Mouse (Mus musculus): ENCODE measurements around the gene Hspa1b. TPM values are rescaled to one million over a fixed set of nuclear protein-coding genes. Genes with fewer than 3 reads are reported as not detected.
"Not testable (repeated sequence)": the region's sequence is repeated elsewhere in the genome, so short reads cannot be mapped to it uniquely, and the experiment has no call there.

Hspa1b gene
- polyA plus RNA-seq, 2 experiments from 2014 or later: 7.0 TPM; not detected in 1

DNA sequence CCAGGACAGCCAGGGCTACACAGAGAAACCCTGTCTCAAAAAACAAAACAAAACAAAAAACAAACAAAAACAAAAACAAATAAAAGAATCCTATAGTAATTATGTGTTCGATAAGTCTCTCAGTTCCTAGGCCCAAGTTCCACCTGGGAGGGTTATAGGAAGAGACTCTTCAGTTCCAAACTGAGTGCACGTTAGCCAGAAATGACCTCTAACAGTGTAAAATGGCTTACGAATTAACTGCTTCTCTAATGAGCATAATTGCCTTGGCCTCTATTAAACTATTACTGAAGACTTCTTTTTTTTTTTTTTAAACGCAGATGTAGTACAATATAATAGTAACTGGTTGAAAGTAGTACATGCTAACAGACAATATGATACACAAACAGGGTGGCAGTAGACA is 5.1 kb downstream of the Hspa1b start:
- no peak for ATAC-seq

GRCm38 (mm10) chr17:34953258-34953657 is 5.8 kb downstream of the Hspa1b start:
- ATAC-seq: no peak

DNA sequence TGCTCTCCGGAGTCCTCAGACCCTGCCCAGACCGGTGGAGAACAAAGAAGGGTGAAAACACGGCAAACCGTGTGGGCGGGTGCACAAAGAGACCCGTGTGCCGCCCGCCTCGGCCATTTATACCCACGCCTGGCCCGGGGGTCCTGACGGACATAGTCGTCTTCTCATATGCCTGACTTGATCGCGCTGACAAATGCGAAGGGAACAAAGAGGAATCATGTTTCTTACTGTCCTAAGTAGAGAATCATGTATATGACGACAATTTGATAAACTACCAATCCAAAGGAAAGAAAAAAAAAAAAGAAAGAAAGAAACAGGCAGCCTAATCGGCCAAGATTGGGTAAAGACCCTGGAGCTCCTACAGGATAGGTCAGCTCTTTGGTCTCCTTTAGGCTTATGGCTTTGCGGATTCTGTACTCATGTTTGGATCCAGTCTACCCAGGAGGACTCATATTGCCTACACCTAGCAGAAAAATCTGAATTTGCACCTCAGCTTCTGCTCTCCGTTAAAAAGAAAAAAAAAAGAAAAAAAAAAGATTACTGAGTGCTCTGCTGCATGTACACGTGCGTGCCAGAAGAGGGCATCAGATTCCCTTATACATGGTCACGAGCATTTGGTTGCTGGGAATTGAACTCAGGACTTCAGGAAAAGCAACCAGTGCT is 6.5 kb downstream of the Hspa1b start:
- peak; percentile 52 for ATAC-seq

DNA sequence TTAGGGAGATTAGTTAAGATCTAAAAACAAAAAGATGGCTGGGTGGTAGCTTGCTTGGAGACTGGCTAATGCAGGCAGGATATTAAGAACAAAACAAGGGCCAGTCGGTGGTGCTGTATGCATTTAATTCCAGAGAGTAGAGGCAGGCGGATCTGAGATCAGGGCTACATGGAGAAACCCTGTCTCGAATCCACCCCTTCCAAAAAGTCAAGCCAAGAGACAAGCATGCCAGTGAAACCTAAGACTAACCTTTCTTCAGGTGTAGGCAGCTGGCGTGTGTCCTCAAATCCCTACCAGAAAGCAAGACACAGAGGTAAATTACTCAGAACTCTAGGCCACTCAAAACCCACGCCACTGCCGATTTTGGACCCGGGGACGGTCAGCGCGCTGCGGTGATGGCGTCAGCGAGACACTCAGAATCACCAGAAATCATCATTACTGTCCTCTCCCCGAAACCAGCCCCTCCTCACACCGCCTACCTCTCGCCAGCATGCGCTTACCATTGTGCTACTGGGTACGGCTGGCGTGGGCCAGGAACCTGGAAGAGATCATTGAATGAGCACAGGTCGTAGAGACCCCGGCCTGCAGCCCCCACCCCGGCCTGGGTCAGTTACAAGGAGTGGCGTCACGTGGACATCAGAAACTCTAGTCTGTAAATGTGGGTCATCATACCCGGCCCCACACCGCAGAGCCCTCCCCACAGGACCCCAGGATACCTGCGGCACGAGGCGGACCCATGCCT is 7.2 kb downstream of the Hspa1b start:
- no peak for ATAC-seq

- no peak for ATAC-seq
Observed at GRCm38 (mm10) chr17:34950514-34951455, 8.3 kb downstream of the Hspa1b start.

DNA sequence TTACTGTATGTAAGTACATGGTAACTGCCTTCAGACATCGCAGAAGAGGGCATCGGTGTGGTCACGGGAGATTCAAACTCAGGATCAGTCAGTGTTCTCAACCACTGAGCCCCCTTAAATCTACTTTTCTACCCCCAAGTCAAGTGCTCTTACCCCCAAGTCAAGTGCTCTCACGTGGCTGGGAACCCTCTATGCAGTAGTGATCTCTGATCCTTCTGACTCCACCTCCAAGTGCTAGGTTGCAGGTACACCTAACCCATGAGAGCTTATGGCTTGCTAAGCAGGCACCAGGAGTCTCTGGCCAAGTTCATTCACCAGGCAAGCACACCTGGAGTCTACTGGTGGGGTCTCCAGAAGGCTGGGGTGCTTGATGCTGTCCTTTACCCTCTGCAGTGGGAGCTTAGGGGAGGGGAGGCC is 9.5 kb downstream of the Hspa1b start:
- ATAC-seq: no peak

- not testable (repeated sequence) for ATAC-seq
Observed at GRCm38 (mm10) chr17:34948721-34949552, 10.1 kb downstream of the Hspa1b start.

GRCm38 (mm10) chr17:34947606-34948005 is 11.4 kb downstream of the Hspa1b start:
- ATAC-seq: no peak

- ATAC-seq: no peak
Observed at GRCm38 (mm10) chr17:34946486-34947140, 12.4 kb downstream of the Hspa1b start.

DNA sequence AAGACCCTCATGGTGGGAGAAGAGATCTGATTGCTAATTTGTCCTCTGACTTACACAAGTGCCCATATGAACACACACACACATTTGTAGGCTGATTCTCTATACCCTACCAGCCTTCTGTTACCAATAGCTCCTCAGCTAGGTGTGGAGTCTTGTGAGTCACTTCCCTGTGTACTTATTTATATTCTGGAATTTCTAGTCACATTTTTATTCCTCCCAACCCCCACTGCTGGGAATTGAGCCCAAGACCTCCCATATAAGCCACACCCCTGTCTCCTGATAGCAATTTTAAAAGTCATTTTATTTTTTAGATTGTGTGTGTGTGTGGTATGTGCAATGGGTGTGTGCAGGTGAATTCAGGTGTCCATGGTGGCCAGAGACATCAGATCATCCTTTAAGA is 14.7 kb downstream of the Hspa1b start:
- ATAC-seq: no peak

DNA sequence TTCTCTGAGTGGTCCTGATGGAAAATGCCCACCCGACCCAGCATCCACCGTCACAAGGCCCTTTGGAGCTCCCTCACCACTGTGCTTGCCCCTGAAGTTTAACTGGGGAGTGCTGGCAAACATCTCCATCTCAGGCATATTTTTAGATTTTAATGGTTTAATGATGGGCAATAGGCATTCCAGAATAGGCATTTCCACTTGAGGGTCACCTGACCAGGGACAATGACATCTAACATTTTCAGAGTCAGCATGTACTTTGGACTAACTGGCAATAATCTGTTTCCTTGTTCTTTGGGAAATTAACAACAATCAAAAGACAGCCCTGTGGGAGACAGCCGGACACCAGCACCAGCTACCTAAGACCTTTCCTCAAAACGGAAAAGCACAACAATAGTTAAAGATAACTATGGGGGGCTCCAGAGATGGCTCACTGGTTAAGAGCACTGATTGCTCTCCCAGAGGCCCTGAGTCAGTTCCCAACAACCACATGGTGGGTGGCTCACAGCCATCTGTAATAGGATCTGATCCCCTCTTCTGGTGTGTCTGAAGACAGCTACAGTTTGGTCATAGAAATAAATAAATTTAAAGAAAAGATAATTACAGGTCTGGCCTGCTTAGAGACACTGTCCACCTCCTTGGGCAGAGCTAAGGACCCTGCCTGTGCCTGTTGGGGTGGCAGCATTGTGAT is 15.8 kb downstream of the Hspa1b start:
- no peak for ATAC-seq

- ATAC-seq: no peak
Observed at GRCm38 (mm10) chr17:34941344-34942041, 17.5 kb downstream of the Hspa1b start.

- no peak for ATAC-seq
Observed at GRCm38 (mm10) chr17:34937960-34938505, 21.0 kb downstream of the Hspa1b start.

DNA sequence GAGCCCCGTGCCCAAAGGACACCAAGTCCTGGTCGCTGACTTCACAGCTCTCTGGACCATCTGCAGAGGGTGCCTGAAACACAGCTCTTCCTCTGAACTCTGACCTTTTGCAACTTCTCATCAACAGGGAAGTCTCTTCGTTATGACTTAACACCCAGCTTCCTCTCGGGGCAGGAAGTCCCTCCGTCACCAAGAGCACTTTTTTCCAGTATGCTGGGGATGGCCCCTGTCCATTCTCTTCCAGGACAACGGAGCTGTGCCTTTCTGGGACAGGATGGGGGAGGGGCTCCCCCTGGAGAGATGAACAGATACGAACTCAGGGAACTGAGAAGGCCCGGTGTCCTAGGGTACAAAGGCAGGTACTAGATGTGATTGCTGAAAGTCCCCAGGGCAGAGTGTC is 24.2 kb downstream of the Hspa1b start:
- ATAC-seq: no peak

DNA sequence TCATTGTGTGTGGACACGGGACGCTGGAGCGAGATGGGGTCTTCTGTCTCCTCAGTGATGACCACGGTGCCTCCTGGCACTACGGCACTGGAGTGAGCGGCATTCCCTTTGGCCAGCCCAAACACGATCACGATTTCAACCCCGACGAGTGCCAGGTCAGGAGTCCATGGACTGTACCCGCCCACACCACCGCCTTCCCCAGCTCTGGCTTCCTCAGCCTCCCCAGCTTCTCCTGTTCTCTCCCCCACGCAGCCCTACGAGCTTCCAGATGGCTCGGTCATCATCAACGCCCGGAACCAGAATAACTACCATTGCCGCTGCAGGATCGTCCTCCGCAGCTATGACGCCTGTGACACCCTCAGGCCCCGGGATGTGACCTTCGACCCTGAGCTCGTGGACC is 25.0 kb downstream of the Hspa1b start:
- ATAC-seq: no peak

DNA sequence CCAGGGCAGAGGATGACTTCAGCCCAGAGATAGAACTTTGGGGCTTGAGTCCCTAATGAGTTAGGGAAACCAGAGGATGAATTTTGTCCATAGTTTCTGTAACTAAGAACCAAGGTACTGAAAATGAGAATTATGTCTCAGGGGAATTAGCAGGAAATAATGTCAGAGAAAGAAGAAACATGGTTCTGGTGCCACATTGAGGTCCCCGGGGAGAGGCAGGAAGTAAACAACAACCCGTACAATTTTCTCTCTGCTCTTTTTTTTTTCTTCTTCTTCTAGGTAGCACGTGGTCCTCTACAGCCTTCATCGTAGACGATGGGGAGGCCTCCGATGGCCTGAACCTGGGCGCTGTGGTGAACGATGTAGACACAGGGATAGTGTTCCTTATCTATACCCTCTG is 26.8 kb downstream of the Hspa1b start:
- ATAC-seq: peak; percentile 20

DNA sequence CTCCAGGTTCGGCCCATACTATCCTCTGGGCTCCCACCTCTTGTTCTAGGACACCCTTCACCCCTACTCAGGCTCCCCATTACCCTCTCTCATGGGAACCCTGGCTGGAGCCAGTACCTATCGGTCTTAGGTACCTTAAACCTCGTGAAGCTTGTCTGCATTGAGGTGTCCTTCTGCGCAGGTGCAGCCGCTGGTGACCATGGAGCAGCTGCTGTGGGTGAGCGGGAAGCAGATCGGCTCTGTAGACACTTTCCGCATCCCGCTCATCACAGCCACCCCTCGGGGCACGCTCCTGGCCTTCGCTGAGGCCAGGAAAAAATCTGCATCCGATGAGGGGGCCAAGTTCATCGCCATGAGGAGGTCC is 27.3 kb downstream of the Hspa1b start:
- peak; percentile 17 for ATAC-seq

DNA sequence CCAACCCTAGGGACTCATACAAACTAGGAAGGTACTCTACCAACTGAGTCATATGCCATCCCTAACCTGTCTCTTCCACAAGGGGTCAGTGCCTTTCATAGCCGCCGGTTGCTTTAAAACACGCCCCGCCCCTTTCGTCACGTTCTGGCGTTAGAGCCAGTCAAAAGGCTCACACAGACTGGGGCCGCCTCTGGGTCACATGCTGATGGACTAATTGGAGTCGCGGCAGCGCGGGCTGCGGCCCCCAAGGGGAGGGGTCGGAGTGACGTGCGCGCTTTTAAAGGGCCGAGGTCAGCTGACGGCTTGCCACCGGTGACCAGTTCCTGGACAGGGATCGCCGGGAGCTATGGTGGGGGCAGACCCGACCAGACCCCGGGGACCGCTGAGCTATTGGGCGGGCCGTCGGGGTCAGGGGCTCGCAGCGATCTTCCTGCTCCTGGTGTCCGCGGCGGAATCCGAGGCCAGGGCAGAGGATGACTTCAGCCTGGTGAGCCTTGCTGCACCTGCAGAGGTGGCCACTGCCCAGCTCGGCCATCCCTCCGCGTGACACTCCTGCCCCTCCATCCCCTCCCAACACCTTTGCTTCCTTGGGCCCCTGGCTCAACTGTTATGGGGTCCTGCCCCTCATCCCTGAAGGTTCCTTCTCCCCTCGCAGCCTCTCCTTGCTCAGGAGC is 27.8 kb downstream of the Hspa1b start, which contains the start of gene Neu1:
Gene Neu1, plus strand, starts transcription at position 193 of the 674 bp plus-strand sequence.
- ATAC-seq: peak; percentile 91

DNA sequence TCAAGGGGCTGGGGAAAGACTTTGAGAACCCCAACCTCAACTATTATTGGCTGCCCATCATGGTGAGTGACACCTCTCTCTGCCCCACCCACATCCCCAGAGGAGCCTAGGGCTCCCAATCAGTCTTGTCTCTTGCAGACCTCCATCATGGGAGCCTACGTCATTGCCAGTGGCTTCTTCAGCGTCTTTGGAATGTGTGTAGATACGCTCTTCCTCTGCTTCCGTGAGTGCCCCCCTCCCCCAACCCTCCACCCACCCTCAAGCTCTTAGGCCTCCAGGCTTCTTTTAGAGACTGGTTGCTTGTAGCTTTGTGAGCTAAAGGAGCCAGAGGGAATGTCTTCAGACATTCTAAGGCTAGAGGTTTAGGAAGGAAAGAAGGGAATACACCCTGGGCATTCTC is 30.2 kb downstream of the Hspa1b start:
- ATAC-seq: no peak
